Mouse (Mus musculus): ENCODE results near the gene Fuom. TPM values are rescaled to one million over a fixed set of nuclear protein-coding genes. Genes with fewer than 3 reads are reported as not detected.

Fuom gene
- polyA plus RNA-seq, 1 experiment, result not detected

- 83% methylated on average over 2 of the region's 2 CpGs for WGBS
- Histone ChIP-seq H3K4me3 (ENCODE audit: insufficient read depth, low read depth, low read length) (no peak overlapping the region), H3K27ac (ENCODE audit: insufficient read depth, low read depth, low read length) (no peak overlapping the region), H3K4me1 (ENCODE audit: control insufficient read depth, insufficient read depth, low read length) (0 out of 2 replicates have a peak, but pooled peaks cover 5% of the 10 kb centered on the region)
- TF ChIP-seq CTCF (IDR thresholded peaks at IDR 0.05; ENCODE audit: insufficient read depth, low read depth, low read length) (no peak), POLR2A (IDR thresholded peaks at IDR 0.05; ENCODE audit: insufficient read depth, low read depth, low read length) (no peak)
These were observed 25.7 kb upstream of the Fuom start for GRCm38 (mm10) chr7:140127911-140128310.

- WGBS, result 91% methylated on average over 3 of the region's 3 CpGs
- no peak overlapping the region for H3K4me3 ChIP-seq (ENCODE audit: insufficient read depth, low read depth, low read length)
- TF ChIP-seq POLR2A (IDR thresholded peaks at IDR 0.05; ENCODE audit: insufficient read depth, low read depth, low read length), result no peak
- 0 out of 2 replicates have a peak, but pooled peaks cover 5% of the 10 kb centered on the region for H3K4me1 ChIP-seq (ENCODE audit: control insufficient read depth, insufficient read depth, low read length)
- no peak overlapping the region for H3K27ac ChIP-seq (ENCODE audit: insufficient read depth, low read depth, low read length)
These were observed 24.7 kb upstream of the Fuom start for GRCm38 (mm10) chr7:140126934-140127333.

GRCm38 (mm10) chr7:140126022-140126350 is 23.7 kb upstream of the Fuom start:
- Histone ChIP-seq H3K4me3 (ENCODE audit: insufficient read depth, low read depth, low read length) (peak overlapping the region; percentile 62), H3K27ac (ENCODE audit: insufficient read depth, low read depth, low read length) (no peak overlapping the region), H3K4me1 (ENCODE audit: control insufficient read depth, insufficient read depth, low read length) (0 out of 2 replicates have a peak, but pooled peaks cover 5% of the 10 kb centered on the region)
- TF ChIP-seq POLR2A (IDR thresholded peaks at IDR 0.05; ENCODE audit: insufficient read depth, low read depth, low read length) (no peak), CTCF (IDR thresholded peaks at IDR 0.05; ENCODE audit: insufficient read depth, low read depth, low read length) (no peak)
- 8% methylated on average over 5 of the region's 5 CpGs for WGBS

- H3K27ac ChIP-seq (ENCODE audit: insufficient read depth, low read depth, low read length), result no peak overlapping the region
- peak overlapping the region; percentile 62 for H3K4me3 ChIP-seq (ENCODE audit: insufficient read depth, low read depth, low read length)
- 1% methylated on average over 40 of the region's 40 CpGs for WGBS
- TF ChIP-seq POLR2A (IDR thresholded peaks at IDR 0.05; ENCODE audit: insufficient read depth, low read depth, low read length) (no peak), CTCF (IDR thresholded peaks at IDR 0.05; ENCODE audit: insufficient read depth, low read depth, low read length) (no peak)
- H3K4me1 ChIP-seq (ENCODE audit: control insufficient read depth, insufficient read depth, low read length), result 0 out of 2 replicates have a peak, but pooled peaks cover 5% of the 10 kb centered on the region
These were observed 23.2 kb upstream of the Fuom start for GRCm38 (mm10) chr7:140125278-140126021.

- 91% methylated on average over 1 of the region's 1 CpGs for WGBS
- no peak for TF ChIP-seq CTCF (IDR thresholded peaks at IDR 0.05; ENCODE audit: insufficient read depth, low read depth, low read length)
- TF ChIP-seq POLR2A (IDR thresholded peaks at IDR 0.05; ENCODE audit: insufficient read depth, low read depth, low read length), result no peak
- no peak overlapping the region for H3K4me3 ChIP-seq (ENCODE audit: insufficient read depth, low read depth, low read length)
- 0 out of 2 replicates have a peak, but pooled peaks cover 5% of the 10 kb centered on the region for H3K4me1 ChIP-seq (ENCODE audit: control insufficient read depth, insufficient read depth, low read length)
- H3K27ac ChIP-seq (ENCODE audit: insufficient read depth, low read depth, low read length), result no peak overlapping the region
These were observed 22.1 kb upstream of the Fuom start for GRCm38 (mm10) chr7:140124382-140124781.

GRCm38 (mm10) chr7:140122765-140123164 is 20.5 kb upstream of the Fuom start:
- 29% methylated on average over 4 of the region's 4 CpGs for WGBS
- Histone ChIP-seq H3K4me1 (ENCODE audit: control insufficient read depth, insufficient read depth, low read length) (0 out of 2 replicates have a peak, but pooled peaks cover 5% of the 10 kb centered on the region), H3K4me3 (ENCODE audit: insufficient read depth, low read depth, low read length) (no peak overlapping the region), H3K27ac (ENCODE audit: insufficient read depth, low read depth, low read length) (no peak overlapping the region)
- no peak for TF ChIP-seq POLR2A (IDR thresholded peaks at IDR 0.05; ENCODE audit: insufficient read depth, low read depth, low read length)
- TF ChIP-seq CTCF (IDR thresholded peaks at IDR 0.05; ENCODE audit: insufficient read depth, low read depth, low read length), result no peak

GRCm38 (mm10) chr7:140121338-140121910 is 19.2 kb upstream of the Fuom start:
- H3K4me3 ChIP-seq (ENCODE audit: insufficient read depth, low read depth, low read length), result no peak overlapping the region
- no peak for TF ChIP-seq CTCF (IDR thresholded peaks at IDR 0.05; ENCODE audit: insufficient read depth, low read depth, low read length)
- no peak for TF ChIP-seq POLR2A (IDR thresholded peaks at IDR 0.05; ENCODE audit: insufficient read depth, low read depth, low read length)
- no peak overlapping the region for H3K27ac ChIP-seq (ENCODE audit: insufficient read depth, low read depth, low read length)
- peaks cover 7% of the 10 kb centered on the region; the same call in 1 of the 2 replicates for H3K4me1 ChIP-seq (ENCODE audit: control insufficient read depth, insufficient read depth, low read length)
- WGBS, result 69% methylated on average over 13 of the region's 13 CpGs

GRCm38 (mm10) chr7:140120484-140120883 is 18.2 kb upstream of the Fuom start:
- WGBS, result 96% methylated on average over 2 of the region's 2 CpGs

GRCm38 (mm10) chr7:140116329-140117054 is 14.3 kb upstream of the Fuom start, which contains the start of gene Echs1:
Echs1 (minus strand) TSS chr7:140116476.
- peak within 1 kb of the TSS; percentile 81 for H3K27ac ChIP-seq (ENCODE audit: insufficient read depth, low read depth, low read length)

More at GRCm38 (mm10) chr7:140120484-140120883, 18.2 kb upstream of the Fuom start:
- no peak overlapping the region for H3K27ac ChIP-seq (ENCODE audit: insufficient read depth, low read depth, low read length)
- H3K4me1 ChIP-seq (ENCODE audit: control insufficient read depth, insufficient read depth, low read length), result peaks cover 2% of the 10 kb centered on the region; the same call in 1 of the 2 replicates
- TF ChIP-seq CTCF (IDR thresholded peaks at IDR 0.05; ENCODE audit: insufficient read depth, low read depth, low read length) (no peak), POLR2A (IDR thresholded peaks at IDR 0.05; ENCODE audit: insufficient read depth, low read depth, low read length) (no peak)
- no peak overlapping the region for H3K4me3 ChIP-seq (ENCODE audit: insufficient read depth, low read depth, low read length)

More at GRCm38 (mm10) chr7:140116329-140117054, 14.3 kb upstream of the Fuom start, which contains the start of gene Echs1:
- peak within 1 kb of the TSS; percentile 68 for H3K4me3 ChIP-seq (ENCODE audit: insufficient read depth, low read depth, low read length)
- WGBS, result 3% methylated on average over 28 of the region's 28 CpGs
- peaks cover 5% of the 10 kb centered on the region; the same call in 1 of the 2 replicates for H3K4me1 ChIP-seq (ENCODE audit: control insufficient read depth, insufficient read depth, low read length)
- TF ChIP-seq POLR2A (IDR thresholded peaks at IDR 0.05; ENCODE audit: insufficient read depth, low read depth, low read length) (peak; percentile 71), CTCF (IDR thresholded peaks at IDR 0.05; ENCODE audit: insufficient read depth, low read depth, low read length) (no peak)

All from olfactory bulb, adult 2 months (tissue).